Mouse (Mus musculus) olfactory bulb, adult 2 months (tissue): ENCODE results near the gene Amotl2.

Experiments used
- CTCF ChIP-seq: fragments of 200-500 bp; IDR thresholded peaks from 2 replicates; pipeline ENCODE4 v1.5.1; 2012; ENCODE audit warnings: low read depth, mild to moderate bottlenecking, low read length, moderate library complexity; ENCODE audit not compliant: insufficient read depth
- POLR2A ChIP-seq: fragments of 200-500 bp; IDR thresholded peaks from 2 replicates; pipeline ENCODE4 v1.6.1; 2012; ENCODE audit warnings: mild to moderate bottlenecking, low read depth, low read length, moderate library complexity; ENCODE audit not compliant: insufficient read depth

GRCm38 (mm10) chr9:102763520-102763919, 47.0 kb downstream of the Amotl2 start:
- no peak for TF ChIP-seq CTCF
- TF ChIP-seq POLR2A = no peak
